Mouse (Mus musculus) G1E (cell line): Measurements from ENCODE around the gene Gm49416.

Experiments used
- CTCF ChIP-seq: IDR thresholded peaks from 2 replicates; pipeline ENCODE4 v1.5.1; 2012; ENCODE audit warnings: low read depth, low read length, inconsistent platforms, mixed read lengths
- GATA1 ChIP-seq: IDR thresholded peaks from 2 replicates; pipeline ENCODE4 v1.6.1; 2012; ENCODE audit warnings: borderline replicate concordance, low read length, inconsistent platforms, mixed read lengths
- TAL1 ChIP-seq: conservative IDR thresholded peaks from 2 replicates; pipeline ENCODE4 v1.6.1; 2012; ENCODE audit warnings: low read depth, low read length, inconsistent platforms, mixed read lengths

DNA sequence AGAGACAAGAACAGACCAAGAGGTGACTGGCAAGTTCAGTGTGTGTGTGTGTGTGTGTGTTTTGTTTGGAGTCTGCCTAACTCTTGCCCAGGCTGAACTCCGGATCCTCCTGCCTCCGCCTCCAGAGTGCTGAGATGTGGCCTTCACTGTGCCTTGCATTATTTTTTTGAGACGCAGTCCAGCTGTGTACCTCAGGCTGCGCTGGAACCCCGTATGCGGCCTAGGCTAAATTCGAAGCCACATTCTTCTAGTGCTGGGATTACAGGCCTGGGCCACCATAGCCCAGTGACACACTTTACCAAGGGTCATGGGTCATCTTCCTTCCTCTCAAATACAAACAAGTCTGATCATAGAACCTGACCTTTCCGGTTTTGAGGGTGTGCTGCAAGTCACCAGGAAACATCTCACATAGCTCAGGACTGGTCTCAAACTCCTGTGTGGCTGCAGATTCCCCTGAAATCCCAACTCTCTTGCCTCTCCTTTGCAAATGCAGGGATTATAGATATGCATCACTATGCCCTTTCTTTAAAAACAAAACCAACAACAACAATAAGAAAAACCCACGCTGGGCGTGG is 16.4 kb upstream of the Gm49416 start:
- TF ChIP-seq GATA1 = no peak
- no peak for TF ChIP-seq TAL1
- no peak for TF ChIP-seq CTCF
